Mouse (Mus musculus) thymus, adult 2 months (tissue): Measurements from ENCODE around the gene Ripply1.

ENCODE experiments used
- CTCF ChIP-seq: fragments of 200-500 bp; IDR thresholded peaks from 2 replicates; pipeline ENCODE4 v1.5.1; 2012; ENCODE audit warnings: mild to moderate bottlenecking, control low read depth, low read length, moderate library complexity, borderline replicate concordance; ENCODE audit not compliant: control insufficient read depth, poor library complexity, insufficient read depth; ENCODE audit errors: extremely low read depth
- POLR2A ChIP-seq: fragments of 200-500 bp; IDR thresholded peaks from 2 replicates; pipeline ENCODE4 v1.6.1; 2012; ENCODE audit warnings: mild to moderate bottlenecking, low read length, control low read depth, moderate library complexity; ENCODE audit not compliant: control insufficient read depth, poor library complexity, insufficient read depth; ENCODE audit errors: extremely low read depth

- no peak for TF ChIP-seq POLR2A
- TF ChIP-seq CTCF = no peak
These were observed 4.8 kb downstream of the Ripply1 start for GRCm38 (mm10) chrX:139777357-139777756.
